Mouse (Mus musculus) lung, postnatal 0 days (tissue): Measurements from ENCODE around the gene Kcna1. TPM values are rescaled to one million over a fixed set of nuclear protein-coding genes. Genes with fewer than 3 reads are reported as not detected.

Source experiments
- ATAC-seq: fragments of 200-750 bp; cut with Nextera tagmentation; 2 replicates; pipeline ENCODE4 v1.8.0; 2017; ENCODE audit warnings: moderate library complexity
- DNase-seq: peaks from one replicate; pipeline ENCODE4 v3.0.0-alpha.2; 2016; ENCODE audit warnings: low spot score
- H3K27ac ChIP-seq: fragments of 300-500 bp; sonication (generic); 2 replicates; pipeline ENCODE4 v1.5.1; 2014; ENCODE audit warnings: antibody characterized with exemption, mild to moderate bottlenecking, low read length, mixed read lengths
- H3K27me3 ChIP-seq: fragments of 300-500 bp; sonication (generic); replicated peaks from 2 replicates; pipeline ENCODE4 v1.6.1; 2014; ENCODE audit warnings: low read length, mixed read lengths; ENCODE audit not compliant: insufficient read depth
- H3K36me3 ChIP-seq: fragments of 300-500 bp; sonication (generic); 2 replicates; pipeline ENCODE4 v1.6.1; 2014; ENCODE audit warnings: low read length, mixed read lengths; ENCODE audit not compliant: insufficient read depth
- H3K4me1 ChIP-seq: fragments of 300-500 bp; sonication (generic); 2 replicates; pipeline ENCODE4 v1.6.1; 2014; ENCODE audit warnings: antibody characterized with exemption, low read depth, low read length, mixed read lengths; ENCODE audit not compliant: insufficient read depth
- H3K4me2 ChIP-seq: fragments of 300-500 bp; sonication (generic); replicated peaks from 2 replicates; pipeline ENCODE4 v1.6.1; 2014; ENCODE audit warnings: low read depth, mild to moderate bottlenecking, low read length, moderate library complexity, mixed read lengths
- H3K4me3 ChIP-seq: fragments of 300-500 bp; sonication (generic); 2 replicates; pipeline ENCODE4 v1.5.1; 2014; ENCODE audit warnings: low read depth, low read length
- H3K9ac ChIP-seq: fragments of 300-500 bp; sonication (generic); replicated peaks from 2 replicates; pipeline ENCODE4 v1.6.1; 2014; ENCODE audit warnings: low read depth, mild to moderate bottlenecking
- H3K9me3 ChIP-seq: fragments of 300-500 bp; sonication (generic); 2 replicates; pipeline ENCODE4 v1.6.1; 2016; ENCODE audit warnings: low read length, mixed read lengths
- CTCF ChIP-seq: IDR thresholded peaks from 2 replicates; pipeline ENCODE4 v1.5.1; 2016; ENCODE audit warnings: antibody characterized with exemption, mild to moderate bottlenecking
- EP300 ChIP-seq: IDR thresholded peaks from 2 replicates; pipeline ENCODE4 v1.6.1; 2016; ENCODE audit warnings: antibody characterized with exemption, mild to moderate bottlenecking, control low read depth
- WGBS: fragments of 180-500 bp; shearing (Covaris S2); extraction: QIAGEN DNeasy Blood & Tissue Kit; methylation state at CpG from one replicate; pipeline ENCODE4 v1.1.7; 2014; 5-methylcytosine and 5-hydroxymethylcytosine counted together
- polyA plus RNA-seq: library from polyadenylated mRNA; unstranded; fragments of >200 nt; fragmentation: Nextera tagmentation; extraction: Ambion mirVana; gene quantifications from 2 replicates; pipeline ENCODE4 v1.2.1, GENCODE M21; 2015

The Kcna1 gene
- polyA plus RNA-seq, 1 experiment from 2014 or later, result 0.08 TPM

DNA sequence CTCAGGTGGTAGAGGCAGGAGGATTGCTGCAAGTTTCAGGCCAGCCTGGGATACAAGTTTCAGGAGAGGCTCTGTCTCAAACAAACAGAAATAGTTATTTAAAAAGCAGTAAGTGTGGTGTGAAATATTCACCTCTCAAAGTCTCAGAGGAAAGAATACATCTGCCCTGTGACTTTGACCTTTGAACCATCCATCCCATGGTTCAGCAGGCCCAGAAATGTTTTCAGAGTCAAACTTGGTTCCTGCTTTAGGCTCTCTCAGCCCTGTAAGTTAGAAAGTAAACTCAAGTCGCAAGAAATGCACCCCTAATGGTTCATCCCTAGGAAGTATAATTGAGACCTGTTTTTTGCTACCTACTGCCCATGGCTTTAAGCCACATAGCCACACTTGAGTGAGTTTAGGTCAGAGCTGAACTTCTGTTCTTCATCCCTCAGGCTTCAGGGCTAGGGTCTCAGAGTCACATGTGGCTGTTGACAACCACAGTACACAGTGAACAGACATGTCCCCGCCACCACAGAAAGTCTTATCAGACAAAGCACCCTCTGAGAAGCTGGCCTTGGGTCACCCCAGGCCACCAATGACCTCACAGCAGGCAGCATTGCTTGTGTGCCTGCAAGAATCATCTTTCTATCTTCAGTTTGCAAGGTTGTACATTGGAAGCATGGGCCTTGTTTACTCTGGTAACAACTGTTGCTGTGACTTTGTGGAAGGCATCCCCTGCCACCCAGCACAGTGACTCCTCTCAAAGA lies 11.6 kb upstream of the Kcna1 start:
- TF ChIP-seq CTCF, result no peak
- TF ChIP-seq EP300, result no peak
- Histone ChIP-seq H3K9me3 (no peaks in the 10 kb centered on the region), H3K27ac (no peak overlapping the region), H3K9ac (no peak overlapping the region), H3K4me3 (no peak overlapping the region), H3K27me3 (no peaks in the 10 kb centered on the region), H3K4me2 (no peak overlapping the region), H3K4me1 (no peaks in the 10 kb centered on the region), H3K36me3 (no peaks in the 10 kb centered on the region)
- DNase-seq, result no peak
- WGBS, result 57% methylated on average over 2 of the region's 2 CpGs
- no peak for ATAC-seq

DNA sequence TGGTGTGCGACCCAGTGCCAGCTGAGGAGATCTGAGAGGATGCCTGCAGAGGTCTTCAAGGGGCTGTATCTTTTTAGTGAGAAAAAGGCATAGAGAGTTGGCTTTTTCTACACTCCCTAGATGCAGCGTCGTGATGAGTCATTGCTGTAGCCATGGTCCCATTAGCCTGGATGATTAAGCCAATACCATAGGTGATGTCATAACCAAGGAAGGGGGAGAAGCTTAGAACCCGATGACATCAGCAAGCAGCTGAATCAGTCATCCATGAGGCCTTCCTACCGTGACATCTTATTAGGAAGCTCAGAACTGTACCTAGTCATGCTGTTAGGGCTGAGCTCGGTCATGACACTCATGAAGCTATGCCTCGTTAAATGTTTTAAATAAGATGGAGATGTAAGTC lies 7.4 kb upstream of the Kcna1 start:
- Histone ChIP-seq H3K4me1 (no peaks in the 10 kb centered on the region), H3K9ac (no peak overlapping the region), H3K36me3 (no peaks in the 10 kb centered on the region), H3K4me2 (no peak overlapping the region), H3K27ac (no peak overlapping the region), H3K27me3 (no peaks in the 10 kb centered on the region), H3K9me3 (no peaks in the 10 kb centered on the region), H3K4me3 (no peak overlapping the region)
- TF ChIP-seq EP300 (no peak), CTCF (no peak)
- WGBS, result 86% methylated on average over 7 of the region's 7 CpGs
- ATAC-seq, result no peak
- no peak for DNase-seq

- H3K9me3 ChIP-seq, result no peaks in the 10 kb centered on the region
- TF ChIP-seq CTCF (no peak), EP300 (no peak)
- H3K36me3 ChIP-seq, result no peaks in the 10 kb centered on the region
- ATAC-seq, result peak; percentile 50
- peak overlapping the region; percentile 57 for H3K4me2 ChIP-seq
- H3K27me3 ChIP-seq, result peaks cover 40% of the 10 kb centered on the region
- no peak overlapping the region for H3K27ac ChIP-seq
- 2% methylated on average over 27 of the region's 27 CpGs for WGBS
- H3K4me1 ChIP-seq, result peaks cover 6% of the 10 kb centered on the region
- H3K9ac ChIP-seq, result no peak overlapping the region
- H3K4me3 ChIP-seq, result peak overlapping the region; percentile 36
- no peak for DNase-seq
Observed at GRCm38 (mm10) chr6:126645644-126646358, 383 bp downstream of the Kcna1 start.

- DNase-seq (no peak), ATAC-seq (no peak)
- peak overlapping the region; percentile 57 for H3K4me2 ChIP-seq
- H3K4me3 ChIP-seq, result peak overlapping the region; percentile 36
- no peak overlapping the region for H3K9ac ChIP-seq
- under 1% methylated on average over 24 of the region's 24 CpGs for WGBS
- H3K36me3 ChIP-seq, result no peaks in the 10 kb centered on the region
- no peak overlapping the region for H3K27ac ChIP-seq
- H3K9me3 ChIP-seq, result no peaks in the 10 kb centered on the region
- no peak for TF ChIP-seq CTCF
- TF ChIP-seq EP300, result no peak
- peaks cover 6% of the 10 kb centered on the region for H3K4me1 ChIP-seq
- H3K27me3 ChIP-seq, result peaks cover 40% of the 10 kb centered on the region
Observed at GRCm38 (mm10) chr6:126645044-126645541, 1.1 kb downstream of the Kcna1 start.

- peaks cover 6% of the 10 kb centered on the region for H3K4me1 ChIP-seq
- no peaks in the 10 kb centered on the region for H3K9me3 ChIP-seq
- H3K9ac ChIP-seq, result no peak overlapping the region
- TF ChIP-seq EP300 (no peak), CTCF (no peak)
- no peaks in the 10 kb centered on the region for H3K36me3 ChIP-seq
- ATAC-seq, result 0 out of 2 replicates have a peak, but pooled peaks have one; percentile 14
- DNase-seq, result no peak
- peaks cover 42% of the 10 kb centered on the region for H3K27me3 ChIP-seq
- peak overlapping the region; percentile 57 for H3K4me2 ChIP-seq
- H3K4me3 ChIP-seq, result peak overlapping the region; percentile 36
- no peak overlapping the region for H3K27ac ChIP-seq
- 0% methylated on average over 48 of the region's 66 CpGs for WGBS
Observed at GRCm38 (mm10) chr6:126644181-126645043, 1.8 kb downstream of the Kcna1 start.
